Mouse (Mus musculus) liver, postnatal 0 days (tissue): Measurements from ENCODE around the gene Satb2.

Experiments used
- CTCF ChIP-seq: sonication (generic); IDR thresholded peaks from 2 replicates; pipeline ENCODE4 v1.5.1; 2016; ENCODE audit warnings: antibody characterized with exemption, low read depth
- EP300 ChIP-seq: IDR thresholded peaks from 2 replicates; pipeline ENCODE4 v1.6.1; 2016; ENCODE audit warnings: antibody characterized with exemption, low read depth, mild to moderate bottlenecking

DNA sequence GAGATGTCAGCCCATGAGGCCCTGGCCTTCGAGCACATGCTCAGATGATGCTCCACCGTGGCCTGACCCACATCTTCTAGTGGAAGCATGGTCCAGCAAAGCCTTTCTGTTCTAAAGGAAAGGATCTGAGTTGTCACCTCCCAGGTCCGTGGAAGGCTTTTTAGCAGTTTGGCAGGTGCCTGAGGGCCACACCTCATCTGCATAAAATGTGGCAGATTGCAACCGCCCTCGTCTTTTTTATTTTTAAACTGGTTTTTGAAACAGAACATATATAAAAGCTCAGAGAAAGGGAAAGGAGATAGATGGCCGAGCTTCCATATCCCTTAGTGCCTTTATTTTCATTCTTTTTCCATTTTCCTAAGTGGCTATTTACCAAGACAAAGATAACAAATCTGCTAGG, 64.2 kb downstream of the Satb2 start:
- TF ChIP-seq CTCF = no peak
- no peak for TF ChIP-seq EP300
